Mouse (Mus musculus): ENCODE data around the gene Dgkb. TPM values are rescaled to one million over a fixed set of nuclear protein-coding genes. Genes with fewer than 3 reads are reported as not detected.

Dgkb gene
- 4.7 and 6.2 TPM in 2 replicates for polyA plus RNA-seq (2015; fragmentation: Nextera tagmentation; extraction: Ambion mirVana)

DNA sequence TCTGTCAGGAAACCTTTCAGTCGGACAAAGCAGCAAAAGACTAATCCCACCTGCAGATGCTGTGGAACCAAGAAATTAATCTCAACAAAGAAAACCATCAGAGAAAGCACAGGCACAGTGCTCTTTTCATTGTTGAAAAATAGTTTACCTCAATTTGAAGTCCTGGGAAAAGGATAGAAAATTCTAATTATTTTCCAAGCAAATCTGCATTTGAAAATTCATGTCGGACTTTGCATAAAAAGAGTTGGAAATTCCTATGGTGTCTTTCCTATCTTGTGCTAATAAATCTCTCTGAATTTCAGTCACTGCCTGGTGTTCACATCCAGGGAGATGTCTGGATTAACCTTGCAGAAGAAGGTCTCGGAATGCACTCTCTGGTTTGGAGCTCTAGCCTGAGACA, at the start of gene Dgkb:
Gene Dgkb (plus strand): TSS at position 301 of the 400 bp plus-strand sequence.
- ATAC-seq: no peak

DNA sequence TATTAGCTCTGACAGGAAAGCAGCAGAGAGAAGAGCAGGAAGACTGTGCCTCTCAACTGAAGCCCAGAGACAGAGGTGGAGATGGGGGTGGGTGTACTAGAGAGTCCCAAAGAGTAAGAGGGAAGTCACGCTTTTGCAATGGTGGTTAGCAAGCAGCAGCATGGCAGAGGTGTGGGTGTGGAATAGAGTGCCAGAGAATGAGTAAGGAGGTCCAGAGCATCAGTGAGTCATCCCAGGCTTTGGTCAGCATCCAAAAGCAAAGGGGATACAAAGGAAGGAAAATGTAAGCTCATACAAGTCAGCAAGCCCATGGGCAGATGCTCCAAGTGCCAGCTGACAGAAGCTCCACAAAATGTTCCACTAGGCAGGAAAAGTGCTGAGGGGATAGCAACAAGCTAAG, 47.7 kb upstream of the Dgkb start:
- no peaks in the 10 kb centered on the region for H3K9me3 ChIP-seq
- 88% methylated on average over 1 of the region's 1 CpGs for WGBS

More for the DNA sequence above, at the start of gene Dgkb:
- 52% methylated on average over 3 of the region's 3 CpGs for WGBS
- H3K27ac ChIP-seq: no peak within 1 kb of the TSS
- no peaks in the 10 kb centered on the region for H3K4me1 ChIP-seq (replicated peaks)
- H3K4me3 ChIP-seq (replicated peaks): no peak within 1 kb of the TSS
- H3K36me3 ChIP-seq: no peaks in the 10 kb centered on the region
- H3K4me2 ChIP-seq (replicated peaks): no peak within 1 kb of the TSS
- H3K9me3 ChIP-seq: no peaks in the 10 kb centered on the region
- no peaks in the 10 kb centered on the region for H3K27me3 ChIP-seq (replicated peaks)
- H3K9ac ChIP-seq: no peak within 1 kb of the TSS

DNA sequence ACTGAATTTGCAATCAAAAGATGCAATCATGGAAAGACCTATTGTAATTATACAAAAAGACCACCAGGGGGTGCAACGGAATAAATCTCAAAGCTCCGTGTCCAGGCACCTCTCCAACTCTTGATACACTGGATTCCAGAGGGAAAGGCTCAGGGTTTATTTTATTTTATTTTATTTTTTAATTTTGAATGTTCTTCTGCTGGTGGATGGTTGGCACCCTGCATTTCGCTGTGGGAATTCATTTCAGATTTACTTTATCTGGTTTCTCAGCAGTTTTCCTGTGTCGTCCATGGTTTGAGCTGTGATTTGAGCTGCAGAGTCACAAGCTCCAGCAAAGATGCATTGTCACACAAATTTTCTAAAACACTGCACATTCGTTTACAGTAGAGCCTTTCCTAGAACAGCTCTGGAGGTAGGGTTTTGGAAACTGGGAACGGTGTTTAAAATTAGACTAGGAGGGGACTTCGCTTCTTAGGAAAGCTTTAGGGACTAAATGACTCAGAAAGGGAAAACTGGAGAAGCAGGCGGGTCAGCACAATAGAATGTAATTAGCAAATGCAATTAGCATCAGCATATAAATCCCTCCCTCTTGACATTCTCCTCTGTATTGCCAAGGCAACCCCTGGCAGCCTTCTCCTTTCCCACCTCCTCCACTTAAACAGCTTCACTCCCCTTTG, 43.7 kb upstream of the Dgkb start:
- Histone ChIP-seq H3K9me3 (no peaks in the 10 kb centered on the region), H3K4me3 (replicated peaks) (no peak overlapping the region), H3K4me1 (replicated peaks) (no peaks in the 10 kb centered on the region), H3K36me3 (no peaks in the 10 kb centered on the region), H3K9ac (no peak overlapping the region), H3K27me3 (replicated peaks) (no peaks in the 10 kb centered on the region), H3K4me2 (replicated peaks) (peak overlapping the region; percentile 30; the same call in 1 of the 2 replicates), H3K27ac (no peak overlapping the region)
- ATAC-seq: 0 out of 2 replicates have a peak, but pooled peaks have one; percentile 47
- WGBS: 17% methylated on average over 8 of the region's 8 CpGs

More for the DNA sequence above, 47.7 kb upstream of the Dgkb start:
- Histone ChIP-seq H3K4me2 (replicated peaks) (no peak overlapping the region), H3K27me3 (replicated peaks) (no peaks in the 10 kb centered on the region), H3K4me1 (replicated peaks) (no peaks in the 10 kb centered on the region), H3K9ac (no peak overlapping the region), H3K27ac (no peak overlapping the region), H3K4me3 (replicated peaks) (no peak overlapping the region), H3K36me3 (no peaks in the 10 kb centered on the region)
- no peak for ATAC-seq

DNA sequence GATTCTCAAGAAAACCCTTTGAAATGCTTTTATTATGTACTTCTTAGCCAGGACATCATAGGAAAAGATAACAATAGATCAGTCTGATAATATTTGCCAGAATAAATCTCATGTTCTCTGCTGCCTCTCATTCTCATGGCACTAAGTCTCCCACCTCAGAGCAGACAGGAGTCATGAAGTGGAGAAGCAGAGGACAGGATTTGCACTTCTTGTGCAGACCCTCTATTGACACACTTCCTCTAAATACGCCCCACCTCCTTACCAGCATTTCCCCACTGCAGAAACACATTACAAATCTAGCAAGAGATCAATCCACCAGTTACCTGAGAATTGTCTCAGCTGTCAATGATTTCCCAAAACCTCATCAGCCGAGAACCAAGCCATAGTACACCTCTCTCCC, 42.9 kb upstream of the Dgkb start:
- no peak overlapping the region for H3K27ac ChIP-seq
- ATAC-seq: no peak
- H3K27me3 ChIP-seq (replicated peaks): no peaks in the 10 kb centered on the region
- H3K4me1 ChIP-seq (replicated peaks): no peaks in the 10 kb centered on the region
- H3K36me3 ChIP-seq: no peaks in the 10 kb centered on the region
- H3K9ac ChIP-seq: no peak overlapping the region
- WGBS: 46% methylated on average over 2 of the region's 2 CpGs
- H3K4me2 ChIP-seq (replicated peaks): no peak overlapping the region
- H3K4me3 ChIP-seq (replicated peaks): no peak overlapping the region
- H3K9me3 ChIP-seq: no peaks in the 10 kb centered on the region

DNA sequence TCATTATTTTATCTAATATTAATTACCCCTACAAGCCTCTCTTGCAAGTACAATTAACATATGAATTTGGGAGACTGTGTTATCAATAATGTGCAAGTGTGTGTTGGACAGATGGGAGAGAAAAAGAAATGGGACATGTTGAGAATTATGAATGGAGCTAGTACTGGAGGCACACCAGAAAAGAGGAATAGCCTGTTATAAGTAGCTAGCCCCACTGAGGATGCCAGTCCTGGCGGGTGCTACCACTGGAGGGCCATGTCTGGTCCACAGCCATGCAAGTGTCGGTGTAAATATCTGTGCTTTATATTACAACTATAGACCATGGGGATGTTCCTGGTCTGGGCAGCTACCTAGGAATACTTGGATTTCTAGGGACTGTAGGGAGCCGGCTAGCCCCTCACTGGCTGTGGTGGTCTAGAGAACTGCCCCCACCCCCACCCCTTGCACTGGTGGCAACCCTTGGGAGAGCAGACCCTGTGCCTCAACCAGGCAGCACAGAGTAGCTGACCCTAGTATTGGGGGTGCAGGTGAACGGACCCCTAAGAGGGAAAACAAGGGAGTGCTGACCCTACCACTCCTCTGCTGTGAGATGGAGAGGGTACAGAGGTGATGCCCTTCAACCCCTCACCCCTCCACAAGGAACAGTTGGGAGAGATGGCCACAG, 21.1 kb upstream of the Dgkb start:
- Histone ChIP-seq H3K27me3 (replicated peaks) (no peaks in the 10 kb centered on the region), H3K36me3 (no peaks in the 10 kb centered on the region), H3K27ac (no peak overlapping the region), H3K4me2 (replicated peaks) (no peak overlapping the region), H3K4me1 (replicated peaks) (no peaks in the 10 kb centered on the region), H3K9me3 (no peaks in the 10 kb centered on the region), H3K9ac (no peak overlapping the region), H3K4me3 (replicated peaks) (no peak overlapping the region)
- 91% methylated on average over 4 of the region's 4 CpGs for WGBS
- no peak for ATAC-seq

DNA sequence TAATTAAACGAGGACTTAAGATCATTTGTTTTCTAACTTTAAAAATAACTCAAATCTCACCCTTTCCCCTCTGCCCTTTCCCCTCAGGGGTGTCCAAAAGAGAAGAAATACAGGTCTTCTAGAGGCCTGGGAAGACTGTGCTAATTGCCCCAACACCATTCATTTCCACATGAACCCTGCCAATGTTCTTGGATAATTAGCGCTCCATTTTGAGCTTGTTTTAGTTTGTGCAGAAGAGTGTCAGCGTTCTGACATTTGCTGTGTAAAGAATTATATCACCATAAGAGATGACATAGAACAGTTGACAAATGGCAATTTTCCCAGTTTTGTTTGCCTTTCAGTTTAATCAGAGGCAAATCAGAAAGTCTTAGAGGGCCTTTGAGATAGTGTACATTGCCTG, 3.4 kb upstream of the Dgkb start:
- H3K4me2 ChIP-seq (replicated peaks): no peak overlapping the region
- no peaks in the 10 kb centered on the region for H3K4me1 ChIP-seq (replicated peaks)
- no peaks in the 10 kb centered on the region for H3K36me3 ChIP-seq
- no peaks in the 10 kb centered on the region for H3K9me3 ChIP-seq
- H3K4me3 ChIP-seq (replicated peaks): no peak overlapping the region
- no peak overlapping the region for H3K9ac ChIP-seq
- no peaks in the 10 kb centered on the region for H3K27me3 ChIP-seq (replicated peaks)
- no peak for ATAC-seq
- WGBS: 75% methylated on average over 3 of the region's 3 CpGs
- no peak overlapping the region for H3K27ac ChIP-seq

DNA sequence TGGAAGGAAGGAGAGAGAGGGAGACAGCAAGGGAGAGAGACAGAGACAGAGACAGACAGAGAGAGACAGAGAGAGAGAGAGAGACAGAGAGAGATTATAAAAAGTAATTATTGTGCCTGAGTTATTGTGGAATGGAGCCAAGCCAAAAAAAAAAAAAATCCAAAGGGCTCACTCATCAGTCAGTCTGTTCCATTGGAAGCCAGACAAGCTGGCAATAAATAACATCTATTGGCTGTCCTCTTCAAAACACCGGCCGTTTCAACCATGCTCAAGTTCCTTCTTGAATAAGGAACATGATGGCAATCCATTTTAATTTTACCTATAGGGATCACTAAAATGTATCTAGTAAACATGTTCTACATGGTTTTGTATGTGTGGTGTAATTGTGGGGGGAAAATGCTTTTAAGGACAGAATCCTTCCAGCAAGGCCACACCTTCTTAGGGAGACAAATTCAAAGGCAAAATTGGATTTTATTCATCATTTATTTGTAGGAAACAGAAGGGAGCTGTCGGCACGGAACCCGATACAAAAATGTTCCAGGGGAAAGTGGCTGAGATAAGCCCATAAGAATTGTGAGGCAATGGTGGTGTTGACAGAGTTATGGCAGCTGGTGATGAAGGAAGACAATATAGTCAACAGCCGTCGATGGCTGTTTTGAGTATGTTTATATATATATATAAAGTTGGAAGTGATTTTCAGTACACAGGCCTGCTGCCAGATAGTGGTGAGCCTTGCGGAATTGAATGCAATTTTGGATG, 3.7 kb downstream of the Dgkb start:
- H3K9me3 ChIP-seq: no peaks in the 10 kb centered on the region
- no peak overlapping the region for H3K4me3 ChIP-seq (replicated peaks)
- H3K4me1 ChIP-seq (replicated peaks): no peaks in the 10 kb centered on the region
- H3K27me3 ChIP-seq (replicated peaks): no peaks in the 10 kb centered on the region
- no peaks in the 10 kb centered on the region for H3K36me3 ChIP-seq
- 62% methylated on average over 8 of the region's 8 CpGs for WGBS
- no peak for ATAC-seq
- no peak overlapping the region for H3K27ac ChIP-seq
- H3K9ac ChIP-seq: no peak overlapping the region
- H3K4me2 ChIP-seq (replicated peaks): no peak overlapping the region

DNA sequence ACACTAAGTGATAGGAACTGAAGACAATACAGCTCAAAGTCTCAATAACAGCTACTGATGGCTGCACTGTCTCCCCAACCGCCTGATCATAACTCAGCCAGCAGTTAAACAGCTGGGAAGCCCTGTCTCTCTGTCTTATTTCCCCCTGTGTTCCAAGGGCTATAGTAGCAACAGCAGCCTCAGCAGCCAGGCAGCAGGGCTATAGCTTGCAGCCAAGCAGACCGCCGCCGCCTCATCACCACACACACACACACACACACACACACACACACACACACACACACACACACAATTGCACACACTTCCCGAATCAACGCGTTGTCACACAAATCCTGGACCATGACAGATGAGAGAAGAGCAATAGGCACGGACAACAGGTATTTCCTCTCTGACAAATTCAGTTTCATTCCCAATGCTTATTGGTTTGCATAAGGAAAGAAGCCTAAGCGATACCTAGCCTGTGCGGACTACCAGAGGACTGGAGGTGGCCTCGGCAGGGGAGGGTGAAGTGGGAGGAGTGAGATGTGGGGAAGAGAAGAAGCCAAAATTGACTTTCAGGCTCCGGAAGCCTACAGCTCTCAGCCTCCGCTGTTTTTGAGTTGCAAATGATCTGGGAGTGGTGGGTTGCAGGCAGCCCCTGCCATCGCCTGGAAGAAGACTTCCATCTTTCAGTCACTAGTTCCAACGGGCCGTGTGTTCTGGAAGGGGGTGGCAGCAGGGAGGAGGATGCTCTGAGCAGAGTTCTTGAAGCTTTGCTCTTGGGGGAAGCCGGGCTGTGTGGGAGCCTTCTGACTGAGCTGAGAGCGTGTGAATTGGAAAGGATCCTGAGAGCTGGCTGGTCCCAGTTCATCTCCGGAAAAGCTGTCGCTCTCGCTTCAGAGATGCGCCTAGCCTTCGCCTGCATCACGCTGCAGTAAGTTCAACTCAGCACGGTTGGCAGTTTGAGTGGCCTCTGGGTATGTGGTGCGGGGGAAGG, 62.8 kb downstream of the Dgkb start:
- Histone ChIP-seq H3K9me3 (no peaks in the 10 kb centered on the region), H3K4me1 (replicated peaks) (no peaks in the 10 kb centered on the region), H3K4me2 (replicated peaks) (peak overlapping the region; percentile 74), H3K27ac (no peak overlapping the region; the same call in 1 of the 2 replicates), H3K27me3 (replicated peaks) (no peaks in the 10 kb centered on the region), H3K4me3 (replicated peaks) (peak overlapping the region; percentile 39), H3K36me3 (no peaks in the 10 kb centered on the region), H3K9ac (peak overlapping the region; percentile 39)
- under 1% methylated on average over 23 of the region's 26 CpGs for WGBS
- ATAC-seq: peak; percentile 66

DNA sequence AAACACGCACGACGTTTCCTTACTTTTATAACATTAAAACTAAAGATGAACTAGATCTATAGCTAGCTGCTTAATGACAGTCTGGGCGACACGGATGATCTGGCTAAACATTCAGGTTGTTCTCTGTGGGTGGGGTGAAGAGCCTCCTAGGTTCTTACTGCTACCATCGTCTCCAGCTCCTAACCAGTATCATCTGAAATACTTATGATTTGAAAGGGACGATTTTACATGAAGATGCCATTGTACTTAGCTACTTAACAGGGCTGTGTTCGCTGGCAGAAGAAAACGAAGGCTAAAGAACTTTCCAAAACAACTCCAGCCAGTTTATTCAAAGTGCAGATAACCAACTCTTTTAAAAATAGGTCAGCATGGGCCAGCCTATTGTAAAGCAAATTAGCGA, 63.9 kb downstream of the Dgkb start:
- H3K4me1 ChIP-seq (replicated peaks): no peaks in the 10 kb centered on the region
- no peaks in the 10 kb centered on the region for H3K9me3 ChIP-seq
- peak overlapping the region; percentile 39 for H3K4me3 ChIP-seq (replicated peaks)
- H3K27me3 ChIP-seq (replicated peaks): no peaks in the 10 kb centered on the region
- no peak overlapping the region for H3K27ac ChIP-seq
- H3K4me2 ChIP-seq (replicated peaks): peak overlapping the region; percentile 74
- no peaks in the 10 kb centered on the region for H3K36me3 ChIP-seq
- 11% methylated on average over 10 of the region's 10 CpGs for WGBS
- no peak for ATAC-seq
- H3K9ac ChIP-seq: no peak overlapping the region

DNA sequence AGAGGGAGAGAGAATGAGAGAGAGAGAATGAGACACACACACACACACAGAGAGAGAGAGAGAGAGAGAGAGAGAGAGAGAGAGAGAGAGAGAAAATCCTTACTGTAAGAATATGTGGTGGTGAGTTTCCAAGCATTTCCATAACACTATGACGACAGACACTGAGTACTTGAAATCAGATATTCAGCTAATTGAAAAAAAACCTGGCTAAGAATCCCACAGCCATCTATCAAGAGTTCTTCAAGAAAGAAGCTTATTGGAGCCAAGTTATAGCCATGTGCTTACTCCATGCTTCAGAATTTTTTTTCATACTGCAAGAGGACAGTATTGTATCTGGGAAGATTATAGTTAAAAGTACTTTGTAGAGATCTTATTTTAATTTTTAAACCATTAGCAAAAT, 65.3 kb downstream of the Dgkb start:
- Histone ChIP-seq H3K9me3 (no peaks in the 10 kb centered on the region), H3K9ac (no peak overlapping the region), H3K4me2 (replicated peaks) (no peak overlapping the region), H3K4me1 (replicated peaks) (no peaks in the 10 kb centered on the region), H3K36me3 (no peaks in the 10 kb centered on the region), H3K4me3 (replicated peaks) (no peak overlapping the region), H3K27me3 (replicated peaks) (no peaks in the 10 kb centered on the region), H3K27ac (no peak overlapping the region)
- 57% methylated on average over 1 of the region's 1 CpGs for WGBS
- no peak for ATAC-seq

DNA sequence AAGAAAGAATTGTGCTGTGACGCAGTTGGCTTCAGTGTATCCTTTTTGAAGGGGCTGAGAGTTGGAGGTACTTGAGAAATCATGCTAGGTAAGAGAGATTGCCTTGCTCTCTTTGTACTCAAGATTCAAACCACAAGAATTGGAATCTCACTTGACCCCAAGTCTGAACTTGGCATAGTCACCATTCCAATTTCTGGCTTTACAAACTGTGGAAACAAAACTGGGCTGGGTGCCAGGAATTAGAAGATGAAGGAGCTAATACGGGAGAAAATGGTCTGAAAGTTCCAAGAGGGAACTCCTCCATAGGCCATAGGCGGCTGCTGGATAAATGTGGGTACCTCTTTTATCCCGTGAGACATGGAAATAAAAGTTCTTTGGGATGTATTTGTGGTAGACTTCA, 66.3 kb downstream of the Dgkb start:
- no peaks in the 10 kb centered on the region for H3K4me1 ChIP-seq (replicated peaks)
- no peak overlapping the region for H3K27ac ChIP-seq
- no peak for ATAC-seq
- H3K36me3 ChIP-seq: no peaks in the 10 kb centered on the region
- H3K9ac ChIP-seq: no peak overlapping the region
- H3K9me3 ChIP-seq: no peaks in the 10 kb centered on the region
- no peak overlapping the region for H3K4me3 ChIP-seq (replicated peaks)
- H3K27me3 ChIP-seq (replicated peaks): no peaks in the 10 kb centered on the region
- WGBS: 59% methylated on average over 4 of the region's 4 CpGs
- no peak overlapping the region for H3K4me2 ChIP-seq (replicated peaks)

DNA sequence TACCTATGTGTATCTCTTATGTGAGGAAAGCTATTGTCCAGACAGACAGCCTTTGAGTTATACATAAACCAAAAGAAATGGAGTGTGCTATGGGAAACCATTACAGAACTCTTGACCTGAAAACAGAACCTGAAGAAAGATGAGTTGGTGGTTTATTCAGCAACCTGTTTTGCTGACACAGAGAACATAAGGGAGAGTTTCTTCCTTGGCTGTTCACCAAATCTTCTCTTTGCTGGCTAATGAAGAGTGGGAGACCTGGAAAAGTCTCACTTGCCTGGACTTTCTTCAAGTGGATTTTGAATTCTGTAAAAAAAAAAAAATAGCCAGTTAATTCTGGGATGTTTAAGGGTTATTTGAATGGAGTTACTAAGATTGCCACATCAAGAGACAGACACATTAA, 71.1 kb downstream of the Dgkb start:
- ATAC-seq: no peak
- H3K9me3 ChIP-seq: no peaks in the 10 kb centered on the region

More for the DNA sequence above, 71.1 kb downstream of the Dgkb start:
- H3K27ac ChIP-seq: no peak overlapping the region
- H3K4me1 ChIP-seq (replicated peaks): no peaks in the 10 kb centered on the region
- H3K36me3 ChIP-seq: no peaks in the 10 kb centered on the region
- no peak overlapping the region for H3K4me2 ChIP-seq (replicated peaks)
- no peak overlapping the region for H3K9ac ChIP-seq
- H3K4me3 ChIP-seq (replicated peaks): no peak overlapping the region
- H3K27me3 ChIP-seq (replicated peaks): no peaks in the 10 kb centered on the region

All from intestine, embryonic 15.5 days (tissue).